Mouse (Mus musculus): ENCODE results near the gene Maml1. TPM values are rescaled to one million over a fixed set of nuclear protein-coding genes. Genes with fewer than 3 reads are reported as not detected.

Maml1 gene
- total RNA-seq, 2 experiments from 2014 or later, result 34.4 to 36.7 TPM

DNA sequence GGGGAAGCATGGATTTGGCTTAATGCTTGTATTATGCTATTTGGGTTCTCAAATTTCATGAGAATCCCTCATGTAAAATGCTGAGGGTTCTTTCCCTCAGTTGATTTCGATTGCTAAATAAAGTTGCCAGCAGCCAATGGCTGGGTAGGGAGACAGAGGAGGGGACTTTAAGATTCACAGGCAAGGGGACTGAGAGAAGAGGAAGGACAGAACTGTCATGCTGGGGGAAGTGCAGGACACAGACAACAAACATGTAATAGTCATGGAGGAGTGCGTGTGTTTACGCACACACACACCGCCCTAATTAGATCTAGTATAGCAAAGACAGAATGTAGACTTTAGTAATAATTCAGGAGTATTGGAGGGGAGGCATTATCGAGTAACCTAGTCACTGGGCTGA is 6.8 kb downstream of the Maml1 start:
- no peak for DNase-seq (ENCODE audit: low spot score in 2 of 2)

DNA sequence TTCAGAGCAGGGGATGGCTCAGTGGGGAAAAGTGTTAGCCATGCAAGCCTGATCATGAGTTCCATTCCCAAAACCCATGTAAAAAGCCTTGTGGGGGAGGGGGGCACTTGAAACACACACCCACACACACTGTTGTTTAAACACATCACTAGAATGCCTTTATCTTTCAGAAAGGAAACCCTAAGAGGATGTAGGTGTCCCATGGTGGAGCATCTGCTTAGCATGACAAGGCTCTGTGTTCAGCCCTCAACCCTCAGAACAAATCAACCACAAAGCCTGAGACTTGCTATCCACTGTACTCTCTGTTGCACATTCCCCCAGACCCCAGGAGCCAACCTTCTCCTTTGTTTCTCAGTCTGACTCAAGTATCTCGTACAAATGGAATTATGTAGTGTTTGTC is 12.1 kb downstream of the Maml1 start:
- no peak for DNase-seq (ENCODE audit: low spot score in 2 of 2)

DNA sequence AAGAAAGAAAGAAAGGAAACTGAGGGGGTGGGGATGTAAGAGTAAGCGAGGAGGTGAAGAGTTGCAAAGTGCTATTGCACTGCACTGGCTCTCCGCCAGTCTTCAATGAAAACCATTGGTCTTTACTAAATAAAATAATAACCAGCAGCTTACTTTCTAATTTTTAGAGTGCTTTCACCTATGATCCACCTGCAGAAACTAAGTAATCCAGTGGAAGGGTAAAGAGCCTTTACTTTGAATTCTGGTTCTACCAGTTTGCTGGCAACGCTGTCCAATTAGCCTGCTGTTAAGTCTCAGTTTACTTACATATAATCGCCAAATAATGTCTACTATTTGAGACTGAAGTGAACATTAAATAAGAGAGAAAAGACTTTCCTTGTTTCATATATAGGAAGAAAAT is 13.1 kb downstream of the Maml1 start:
- DNase-seq (ENCODE audit: low spot score in 2 of 2), result no peak

DNA sequence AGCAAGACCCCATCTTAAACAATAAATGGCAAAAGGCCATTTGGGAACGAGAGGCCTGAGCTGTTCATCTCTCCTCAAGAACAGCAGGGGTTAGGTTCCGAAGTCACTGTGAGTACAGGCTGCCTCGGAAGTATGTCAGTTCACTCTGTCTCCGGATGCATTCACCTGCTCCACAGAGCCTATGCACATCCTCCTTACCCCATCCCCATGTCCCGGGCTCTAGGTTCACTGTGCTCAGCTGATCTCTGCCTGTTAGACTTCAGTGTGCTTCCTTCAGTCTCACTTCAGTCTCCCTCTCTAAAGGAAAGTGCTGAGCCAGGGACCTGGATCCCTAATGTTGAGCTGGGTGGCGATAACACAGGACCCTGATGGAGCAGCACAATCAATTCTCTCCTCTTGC is 14.4 kb downstream of the Maml1 start:
- no peak for DNase-seq (ENCODE audit: low spot score in 2 of 2)

DNA sequence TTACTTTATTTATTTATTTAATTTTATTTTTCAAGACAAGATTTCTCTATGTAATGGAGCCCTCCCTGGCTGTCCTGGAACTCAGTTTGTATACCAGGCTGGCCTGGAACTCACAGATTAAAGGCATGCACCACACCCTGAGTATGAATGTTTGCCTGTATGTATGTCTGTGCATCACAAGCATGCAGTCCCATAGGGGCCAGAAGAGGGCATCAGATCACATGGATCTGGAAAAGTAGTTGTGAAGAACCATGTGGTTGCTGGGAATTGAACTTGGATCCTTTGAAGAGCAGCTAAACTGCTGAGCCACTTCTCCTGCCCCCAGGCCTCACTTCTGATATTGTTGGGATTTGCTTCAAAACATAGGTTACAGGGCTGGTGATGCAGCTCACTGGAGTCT is 15.1 kb downstream of the Maml1 start:
- DNase-seq (ENCODE audit: low spot score in 2 of 2), result no peak

DNA sequence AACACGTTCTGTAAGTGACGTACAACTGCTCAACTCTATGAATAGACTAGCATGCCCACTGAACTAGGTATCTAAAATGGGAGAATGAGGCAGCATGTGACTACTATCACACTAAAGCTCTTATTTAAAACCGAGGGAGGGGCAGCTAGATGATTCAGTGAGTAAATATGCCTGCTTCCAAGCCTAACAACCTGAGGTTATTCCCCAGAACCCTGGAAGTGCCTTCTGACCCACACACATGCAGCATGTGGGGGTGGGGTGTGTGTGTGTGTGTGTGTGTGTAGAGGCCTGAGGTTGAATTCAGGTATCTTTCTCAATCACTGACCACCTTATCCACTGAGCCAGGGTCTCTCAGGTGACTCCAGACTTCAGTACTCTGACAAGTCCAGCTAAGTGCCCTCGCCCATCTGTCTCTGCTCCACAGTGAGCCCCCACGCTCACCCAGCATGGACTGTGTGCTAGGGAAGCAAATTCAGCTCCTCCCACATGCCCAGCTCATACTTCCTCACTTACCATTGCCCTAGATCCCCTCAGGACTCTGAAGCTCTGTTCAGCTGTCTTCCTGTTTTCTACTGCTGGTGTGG is 16.5 kb downstream of the Maml1 start:
- DNase-seq (ENCODE audit: low spot score in 2 of 2), result no peak

DNA sequence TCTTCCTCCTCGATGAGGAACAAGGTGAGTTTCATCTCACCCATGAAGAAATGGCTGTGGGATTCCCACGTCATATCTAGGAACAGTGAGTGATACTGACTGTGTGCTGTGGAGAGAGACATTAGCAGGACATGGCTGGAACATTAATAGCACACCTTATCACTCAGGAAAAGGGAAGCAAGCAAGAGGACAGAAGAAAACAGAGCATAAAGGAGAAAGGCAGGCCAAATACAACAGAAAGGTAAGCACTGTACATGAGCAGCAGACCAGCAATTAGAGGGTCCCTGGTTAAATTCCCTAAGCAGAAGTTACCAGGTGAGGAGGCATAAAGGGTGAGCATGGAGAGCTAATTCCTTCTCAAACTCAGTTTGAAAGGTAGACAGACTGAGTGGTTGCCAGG is 17.0 kb downstream of the Maml1 start:
- DNase-seq (ENCODE audit: low spot score in 2 of 2), result no peak

DNA sequence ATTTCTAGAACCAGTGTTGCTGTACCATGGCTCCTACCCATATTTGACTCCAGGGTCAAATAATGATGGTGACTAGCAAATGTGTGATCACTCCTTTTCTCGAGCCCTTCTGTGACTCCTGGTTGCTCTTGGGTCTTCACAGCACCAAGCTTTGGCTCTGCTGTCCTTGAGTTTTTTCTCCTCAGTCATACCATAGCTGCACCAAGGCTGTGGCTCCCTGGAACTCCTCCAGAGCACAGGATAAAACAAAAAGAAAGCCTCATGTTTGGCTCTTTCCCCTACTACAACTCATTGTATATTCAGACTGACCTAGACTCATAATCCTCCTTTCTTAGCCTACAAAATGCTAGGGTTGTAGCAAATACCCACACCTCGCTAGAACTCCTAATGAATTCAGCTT is 19.3 kb downstream of the Maml1 start:
- DNase-seq (ENCODE audit: low spot score in 2 of 2), result no peak

DNA sequence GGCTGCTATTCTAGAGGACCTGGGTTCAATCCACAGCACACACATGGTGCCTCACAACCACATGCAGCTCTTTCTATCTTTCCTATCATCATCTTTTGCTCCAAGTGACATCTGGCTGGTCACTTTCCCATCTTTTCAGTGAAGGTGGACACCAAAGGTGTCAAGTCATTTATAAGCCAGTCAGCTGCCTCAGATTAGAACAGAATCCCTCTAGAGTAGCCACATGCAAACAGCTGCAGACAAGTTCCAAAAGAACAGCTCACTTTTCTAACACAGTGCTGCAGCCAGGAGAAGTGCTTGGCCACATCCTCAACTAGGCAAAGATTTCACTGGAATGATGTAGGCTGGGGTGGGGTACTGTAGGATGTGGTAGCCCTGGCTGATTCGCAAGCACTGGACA is 22.2 kb downstream of the Maml1 start:
- DNase-seq (ENCODE audit: low spot score in 2 of 2), result no peak

DNA sequence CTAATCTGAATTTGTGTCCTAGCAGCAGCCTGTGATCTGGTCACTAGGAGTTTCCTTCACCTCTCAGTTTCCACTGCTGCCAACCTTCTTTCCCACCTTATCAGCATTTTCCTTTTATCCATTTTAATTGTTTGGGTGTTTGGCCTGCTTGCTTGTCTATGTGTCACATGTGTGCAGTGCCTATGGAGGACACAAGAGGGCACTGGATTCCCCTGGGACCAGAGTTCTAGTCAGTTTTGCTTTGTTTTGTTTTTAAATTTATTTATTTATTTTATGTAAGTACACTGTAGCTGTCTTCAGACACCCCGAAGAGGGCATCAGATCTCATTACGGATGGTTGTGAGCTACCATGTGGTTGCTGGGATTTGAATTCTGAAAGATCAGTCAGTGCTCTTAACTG is 22.9 kb downstream of the Maml1 start:
- DNase-seq (ENCODE audit: low spot score in 2 of 2), result no peak

DNA sequence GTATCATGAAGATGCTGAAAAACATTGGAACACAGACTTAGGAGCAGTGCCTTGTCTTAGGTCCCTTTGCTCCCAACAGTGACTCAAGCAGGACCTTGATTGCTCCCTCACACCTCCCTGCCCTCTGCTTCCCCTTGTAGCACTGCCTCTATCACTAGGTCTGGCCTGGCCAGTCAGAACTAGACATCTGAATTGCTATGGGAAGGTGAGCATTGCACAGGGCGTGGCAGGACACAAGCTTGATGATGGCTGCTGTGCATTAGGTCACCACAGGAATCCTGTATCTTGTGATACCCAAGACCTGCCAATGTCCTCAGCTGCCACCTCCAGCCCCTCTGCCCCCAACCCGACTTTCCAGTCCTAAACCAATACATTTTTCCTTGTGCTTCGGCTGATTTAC is 25.1 kb downstream of the Maml1 start:
- DNase-seq (ENCODE audit: low spot score in 2 of 2), result no peak

DNA sequence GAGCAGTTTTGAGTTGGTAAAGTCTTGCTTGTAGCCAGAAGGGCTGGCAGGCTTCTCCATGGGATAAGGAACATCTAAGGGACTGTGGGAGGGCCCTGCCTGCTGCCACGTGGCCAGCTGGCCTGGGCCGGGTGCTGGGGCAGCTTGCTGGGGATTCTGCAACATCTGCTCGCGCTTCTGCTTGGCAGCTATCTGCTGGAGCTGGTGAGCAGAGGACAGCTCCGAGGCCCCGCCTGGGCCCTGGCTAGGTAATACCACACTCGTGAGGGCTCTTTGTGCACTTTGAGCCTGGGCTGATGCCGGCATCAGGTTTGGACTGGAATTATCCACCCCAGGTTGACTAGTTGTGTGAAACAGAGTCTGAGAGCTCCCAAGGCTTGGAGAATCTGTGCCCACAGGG is 26.2 kb downstream of the Maml1 start:
- no peak for DNase-seq (ENCODE audit: low spot score in 2 of 2)

DNA sequence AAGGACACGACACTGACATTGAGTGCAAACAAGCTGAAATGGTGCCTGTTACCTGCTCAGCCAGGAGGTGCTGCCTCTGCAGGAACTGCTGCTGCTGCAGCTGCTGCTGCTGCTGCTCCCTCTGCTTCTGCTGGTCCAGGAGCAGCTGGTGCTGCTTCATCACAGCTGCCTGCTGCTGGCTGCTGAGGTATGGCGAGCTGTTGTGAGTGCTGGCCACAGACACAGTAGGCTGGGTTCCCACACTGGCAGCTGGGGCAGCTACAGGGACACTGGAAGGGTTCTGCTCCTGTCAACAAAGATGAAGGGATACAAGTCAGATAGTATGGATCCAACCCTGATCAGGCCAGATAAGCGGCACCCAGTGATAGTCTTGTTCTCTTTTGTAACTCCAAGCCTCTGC is 28.9 kb downstream of the Maml1 start:
- DNase-seq (ENCODE audit: low spot score in 2 of 2), result no peak

DNA sequence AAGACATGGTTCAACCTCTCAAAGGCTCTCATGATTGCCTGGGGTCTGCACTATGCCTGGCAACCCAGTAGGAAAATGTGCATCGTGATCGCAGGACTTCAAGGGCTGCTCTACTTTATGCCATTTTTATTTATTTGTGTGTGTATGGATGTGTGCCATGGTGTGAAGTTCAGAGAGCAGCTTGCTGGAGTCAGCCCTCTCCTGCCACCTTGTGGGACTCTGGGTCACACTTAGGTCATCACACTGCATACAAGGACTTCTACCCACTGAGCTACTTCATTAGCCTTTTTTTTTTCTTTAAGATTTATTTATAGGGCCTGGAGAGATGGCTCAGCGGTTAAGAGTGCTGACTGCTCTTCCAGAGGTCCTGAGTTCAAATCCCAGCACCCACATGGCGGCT is 30.1 kb downstream of the Maml1 start:
- no peak for DNase-seq (ENCODE audit: low spot score in 2 of 2)

DNA sequence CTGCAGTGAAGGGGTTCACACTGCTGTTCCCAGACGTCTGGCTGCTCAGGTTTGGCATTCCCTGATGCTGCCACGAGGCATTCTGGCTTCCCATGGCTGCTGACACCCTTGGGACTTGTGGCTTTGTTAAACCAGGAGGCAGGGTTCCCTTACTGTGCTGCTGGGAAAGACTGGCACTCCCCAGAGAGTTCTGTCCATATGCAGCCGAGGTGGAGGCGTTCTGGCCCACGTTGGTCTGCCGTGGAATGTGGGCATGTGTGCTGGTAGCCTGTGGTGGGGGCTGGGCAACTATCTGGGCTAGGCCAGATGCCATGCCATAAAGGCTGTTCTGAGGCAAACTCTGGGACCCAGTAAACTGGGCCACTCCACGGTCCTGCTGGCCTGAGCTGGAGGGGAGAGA is 33.8 kb downstream of the Maml1 start:
- DNase-seq (ENCODE audit: low spot score in 2 of 2), result no peak

DNA sequence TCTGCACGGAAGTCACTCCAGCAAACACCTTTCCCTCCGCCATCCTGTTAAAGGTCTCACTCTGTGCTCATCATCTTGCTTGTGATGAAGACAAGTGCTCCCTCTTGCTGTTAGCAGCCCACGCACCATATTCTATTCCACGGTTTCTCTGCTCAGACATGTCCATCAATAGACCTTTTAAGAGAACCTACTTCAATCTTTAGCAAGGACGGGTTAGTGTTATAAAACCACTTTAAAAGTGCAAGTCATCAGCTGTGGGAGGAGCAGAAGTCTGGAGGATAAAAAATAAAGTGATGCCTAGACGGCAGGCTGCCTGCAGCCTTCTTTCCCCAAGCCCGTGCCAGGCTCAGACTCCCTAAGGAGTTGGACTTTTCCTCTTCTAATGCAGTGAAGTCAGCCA is 35.5 kb downstream of the Maml1 start:
- no peak for DNase-seq (ENCODE audit: low spot score in 2 of 2)

DNA sequence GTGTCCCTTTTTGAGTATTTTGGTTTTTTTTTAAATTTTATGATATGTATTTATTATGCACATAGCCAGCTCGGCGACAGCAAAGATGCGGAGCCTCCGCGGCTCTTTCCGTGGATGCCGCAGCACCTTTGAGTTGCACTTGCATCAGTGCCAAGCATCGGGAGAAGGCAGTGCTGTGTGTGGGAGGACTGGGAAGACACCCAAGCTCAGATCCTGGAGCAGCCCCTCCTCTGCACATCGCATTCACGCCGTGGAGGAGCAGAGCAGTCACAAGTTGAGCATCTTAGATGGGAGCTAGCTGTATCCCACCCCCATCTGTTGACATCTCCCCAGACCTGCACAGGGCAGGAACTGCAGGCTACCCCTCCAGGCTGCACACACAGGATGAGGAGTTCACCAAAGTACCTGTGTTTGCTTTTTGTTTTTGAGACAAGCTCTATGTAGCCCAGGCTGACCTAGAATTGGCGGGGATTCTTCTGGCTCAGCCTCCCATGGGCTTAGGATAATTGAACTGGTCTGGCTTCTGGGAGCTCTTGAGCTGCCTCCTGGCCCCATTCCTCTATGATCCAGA is 38.0 kb downstream of the Maml1 start:
- no peak for DNase-seq (ENCODE audit: low spot score in 2 of 2)

DNA sequence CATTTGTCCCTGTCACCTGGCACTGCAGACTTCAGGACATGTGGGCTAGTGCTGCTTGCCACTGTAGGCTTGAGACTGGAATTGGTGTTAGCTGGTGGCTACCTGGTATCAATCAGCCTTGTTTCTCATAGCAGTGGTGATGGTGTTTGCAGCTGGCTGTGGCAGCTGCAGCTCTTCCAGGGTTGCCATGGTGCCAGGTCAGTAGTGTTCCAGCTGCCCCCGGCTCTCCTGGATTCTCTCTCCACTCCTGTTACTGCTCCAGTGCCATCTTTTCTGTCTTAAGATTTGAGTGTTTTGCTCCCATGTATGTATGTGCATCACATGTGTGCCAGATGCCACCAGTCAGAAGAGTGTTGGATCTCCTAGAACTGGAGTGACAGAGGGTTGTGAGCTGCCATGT is 38.7 kb downstream of the Maml1 start:
- DNase-seq (ENCODE audit: low spot score in 2 of 2), result no peak

DNA sequence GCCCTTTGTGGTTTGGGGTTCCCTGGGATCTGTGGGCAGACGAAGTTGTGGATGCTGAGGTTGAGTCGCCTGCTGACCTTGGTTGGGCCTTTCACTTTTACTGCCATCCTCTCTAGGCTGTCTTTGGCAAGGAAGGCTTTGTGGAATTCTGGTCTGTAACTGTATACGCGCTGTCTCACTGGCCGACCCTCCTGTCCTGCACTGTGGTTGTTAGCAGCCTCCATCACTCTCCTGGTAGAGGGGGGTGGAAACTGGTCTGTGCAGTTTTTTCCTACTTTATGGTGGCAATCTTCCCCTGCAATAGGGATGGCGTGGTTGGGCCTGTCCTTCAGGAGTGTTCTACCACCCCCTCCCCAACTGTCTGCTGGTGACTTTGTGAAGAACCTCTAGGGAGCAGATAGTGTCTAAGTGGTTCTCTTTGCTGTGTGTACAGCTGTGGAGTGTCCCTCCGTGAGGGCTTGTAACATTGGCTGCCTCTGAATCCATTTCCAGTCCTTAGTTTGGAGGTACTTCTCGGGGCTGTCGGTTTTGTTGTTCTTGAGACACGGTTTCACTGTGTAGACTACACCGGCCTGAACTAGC is 39.3 kb downstream of the Maml1 start:
- no peak for DNase-seq (ENCODE audit: low spot score in 2 of 2)

DNA sequence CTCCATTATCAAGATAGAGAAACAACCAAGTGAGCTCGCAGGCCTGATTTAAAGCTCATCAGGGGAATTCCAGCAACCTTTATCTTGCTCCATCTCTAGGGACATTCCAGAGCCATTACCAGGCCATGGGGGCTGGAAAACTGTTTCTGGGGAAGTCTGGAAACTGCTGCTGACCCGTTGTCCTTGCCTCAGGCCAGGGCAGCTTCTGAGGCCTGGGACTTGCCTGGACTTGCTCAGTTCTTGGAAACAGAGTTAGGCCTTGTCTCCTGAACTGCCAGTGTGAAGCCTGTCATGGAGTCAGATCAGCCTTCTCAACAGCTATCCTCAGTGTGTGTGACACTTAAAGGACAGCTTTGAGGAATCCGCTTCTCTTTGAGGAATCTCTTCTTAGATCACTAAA is 39.9 kb downstream of the Maml1 start:
- DNase-seq (ENCODE audit: low spot score in 2 of 2), result no peak

DNA sequence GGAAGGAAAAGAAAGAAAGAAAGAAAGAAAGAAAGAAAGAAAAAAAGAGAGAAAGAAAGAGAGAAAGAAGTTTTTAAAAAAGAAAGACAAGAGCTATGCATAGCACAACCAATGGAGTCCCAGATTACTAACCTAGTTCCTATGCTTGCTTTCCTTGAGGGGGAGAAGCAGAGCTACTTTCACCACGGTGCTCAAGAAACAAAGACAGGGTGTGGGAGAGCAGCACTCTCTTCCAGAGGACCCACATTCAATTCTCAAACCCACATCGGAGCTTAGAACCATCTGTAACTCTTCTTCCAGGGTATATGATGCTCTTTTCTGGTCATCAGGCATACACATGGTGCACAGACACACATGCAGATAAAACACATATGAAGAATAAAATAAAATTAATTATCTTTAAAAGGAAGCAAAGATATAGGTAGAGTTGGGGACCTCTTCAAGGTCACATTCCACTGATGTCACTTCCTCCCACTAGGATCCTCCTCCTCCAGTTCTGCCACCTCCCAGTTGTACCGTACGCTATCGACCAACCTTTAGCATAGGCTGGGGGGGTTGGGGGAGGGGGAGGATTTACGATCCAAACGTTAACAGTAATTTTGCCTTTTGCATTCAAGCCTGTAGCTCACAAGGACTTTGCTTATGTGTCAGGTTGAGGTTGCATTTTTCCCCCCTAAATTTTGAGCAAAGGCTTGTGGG is 43.5 kb downstream of the Maml1 start:
- no peak for DNase-seq (ENCODE audit: low spot score in 2 of 2)

DNA sequence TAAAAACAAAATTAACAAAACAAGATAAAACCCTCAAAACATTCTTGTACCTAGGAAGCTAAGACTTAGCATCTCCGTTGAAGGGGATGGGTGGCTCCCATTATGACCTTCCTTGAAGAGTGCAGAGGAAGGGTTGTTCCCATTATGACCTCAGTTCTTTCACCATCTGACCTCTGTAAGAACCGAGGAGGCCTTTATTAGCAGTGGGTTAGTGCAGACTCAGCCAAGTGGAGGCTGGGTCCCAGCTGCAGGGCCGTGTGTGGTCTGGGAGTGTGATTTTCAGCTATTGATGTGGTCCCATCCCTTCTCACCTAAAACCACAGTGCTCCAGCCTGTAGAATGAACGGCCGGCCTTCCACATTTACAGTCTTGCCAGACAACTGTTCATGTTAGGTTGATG is 46.8 kb downstream of the Maml1 start:
- no peak for DNase-seq (ENCODE audit: low spot score in 2 of 2)

DNA sequence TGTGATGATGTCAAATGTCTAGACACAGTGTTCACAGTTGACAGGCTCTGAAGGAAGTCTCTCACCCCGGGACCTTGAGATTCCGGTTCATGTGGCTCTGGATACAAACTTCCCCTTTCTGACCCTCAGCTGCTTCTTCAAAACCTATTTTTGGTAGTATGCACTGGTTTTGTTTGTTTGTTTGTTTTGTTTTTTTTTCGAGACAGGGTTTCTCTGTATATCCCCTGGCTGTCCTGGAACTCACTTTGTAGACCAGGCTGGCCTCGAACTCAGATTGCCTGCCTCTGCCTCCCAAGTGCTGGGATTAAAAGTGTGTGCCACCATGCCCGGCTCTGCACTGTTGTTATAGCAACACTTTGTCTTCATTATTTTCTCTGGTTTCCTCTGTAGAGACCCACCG is 48.2 kb downstream of the Maml1 start:
- DNase-seq (ENCODE audit: low spot score in 2 of 2), result no peak

All from adrenal gland, postnatal 4 days (tissue).